In the genomic region with DNA sequence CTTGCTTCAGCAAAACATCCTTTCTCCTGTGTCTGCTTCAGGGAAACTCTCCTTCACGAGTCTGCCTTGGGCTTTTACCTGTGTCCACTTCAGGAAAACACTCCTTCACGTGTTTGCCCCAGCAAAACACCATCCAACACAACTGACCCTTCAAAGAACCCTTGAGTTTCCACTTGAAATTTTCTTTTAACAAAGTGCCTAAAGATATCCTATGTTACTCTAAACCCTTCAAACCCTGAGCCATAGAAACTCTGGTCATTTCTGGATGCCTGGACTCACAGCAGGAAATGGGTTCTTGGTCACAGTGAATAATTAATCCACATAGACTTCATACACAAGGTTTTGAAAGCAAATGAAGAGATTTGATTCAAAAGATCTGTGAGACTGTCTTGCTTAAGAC, we compare ENCODE assay signal across 29 mouse cellular contexts.
"Had no signal": no experiment of that assay in that cellular context is flagged by ENCODE, and none has a peak within 500 bp of the region (broad histone marks: within the 10 kb centered on the region; RNA-seq: fewer than 3 reads in every experiment).

No protein-coding gene starts in this region.

- H3K27me3 ChIP-seq: liver, embryonic 12.5 days; liver, embryonic 13.5 days; liver, embryonic 15.5 days; lung, embryonic 15.5 days; megakaryocyte, embryonic 14.5 days; midbrain, embryonic 12.5 days; midbrain, embryonic 15.5 days; neural tube, embryonic 12.5 days had no signal

- DNase-seq: layer of hippocampus, postnatal 36 days; left cerebral cortex, postnatal 4 days; liver; liver, embryonic 13.5 days; liver, postnatal 0 days; lung, adult 18-20 months; lung, adult 2 months; lung, postnatal 14 days; midbrain, embryonic 14.5 days had no signal

- ATAC-seq: liver, embryonic 12.5 days; liver, postnatal 0 days; midbrain, embryonic 13.5 days; midbrain, embryonic 15.5 days; midbrain, embryonic 16.5 days had no signal

- H3K36me3 ChIP-seq: limb, embryonic 10.5 days; limb, embryonic 12.5 days; limb, embryonic 13.5 days; limb, embryonic 15.5 days; liver, embryonic 12.5 days; liver, embryonic 13.5 days; liver, embryonic 15.5 days; lung, embryonic 15.5 days; midbrain, embryonic 10.5 days; midbrain, embryonic 12.5 days; midbrain, embryonic 13.5 days; midbrain, embryonic 15.5 days; neural tube, embryonic 12.5 days had no signal

- H3K4me3 ChIP-seq: left cerebral cortex, adult 2 months; limb, embryonic 10.5 days; limb, embryonic 12.5 days; limb, embryonic 13.5 days; limb, embryonic 15.5 days; liver, embryonic 12.5 days; liver, embryonic 13.5 days; liver, embryonic 15.5 days; lung, embryonic 15.5 days; megakaryocyte, embryonic 14.5 days; midbrain, embryonic 10.5 days; midbrain, embryonic 12.5 days; midbrain, embryonic 13.5 days; midbrain, embryonic 15.5 days; myocyte; neural tube, embryonic 12.5 days had no signal

- H3K9me3 ChIP-seq: limb, embryonic 10.5 days; limb, embryonic 12.5 days; limb, embryonic 13.5 days; limb, embryonic 15.5 days; liver, embryonic 12.5 days; liver, embryonic 13.5 days; liver, embryonic 15.5 days; lung, embryonic 15.5 days; midbrain, embryonic 10.5 days; midbrain, embryonic 12.5 days; midbrain, embryonic 13.5 days; midbrain, embryonic 15.5 days; neural tube, embryonic 12.5 days had no signal

- H3K4me1 ChIP-seq: limb, embryonic 15.5 days; liver, embryonic 12.5 days; liver, embryonic 13.5 days; liver, embryonic 15.5 days; lung, embryonic 15.5 days had no signal

- H3K9ac ChIP-seq: limb, embryonic 12.5 days; limb, embryonic 13.5 days; limb, embryonic 15.5 days; liver, embryonic 12.5 days; liver, embryonic 13.5 days; liver, embryonic 14.5 days; liver, embryonic 15.5 days; liver, postnatal 0 days; lung, embryonic 15.5 days; midbrain, embryonic 12.5 days; midbrain, embryonic 13.5 days; midbrain, embryonic 15.5 days; neural tube, embryonic 12.5 days had no signal

- H3K4me2 ChIP-seq: limb, embryonic 12.5 days; limb, embryonic 13.5 days; limb, embryonic 15.5 days; liver, embryonic 11.5 days; liver, embryonic 12.5 days; liver, embryonic 13.5 days; liver, embryonic 15.5 days; lung, embryonic 15.5 days; midbrain, embryonic 11.5 days; midbrain, embryonic 12.5 days; midbrain, embryonic 13.5 days; midbrain, embryonic 15.5 days; neural tube, embryonic 12.5 days had no signal

- H3K27ac ChIP-seq: left cerebral cortex, adult 2 months; limb, embryonic 10.5 days; limb, embryonic 12.5 days; limb, embryonic 13.5 days; limb, embryonic 15.5 days; liver, embryonic 12.5 days; liver, embryonic 13.5 days; liver, embryonic 14.5 days; liver, embryonic 15.5 days; macrophage; midbrain, embryonic 10.5 days; midbrain, embryonic 12.5 days; midbrain, embryonic 13.5 days; midbrain, embryonic 15.5 days; neural tube, embryonic 12.5 days had no signal
